Mouse (Mus musculus) heart, postnatal 25 days (tissue): ENCODE measurements around the gene Lim2. TPM values are rescaled to one million over a fixed set of nuclear protein-coding genes. Genes with fewer than 3 reads are reported as not detected.

Experiments
- DNase-seq: peaks from one replicate; pipeline ENCODE4 v3.0.0; 2022; ENCODE audit warnings: low spot score
- intact Hi-C: fragments of 180-260 bp; cut with DNase I; formaldehyde crosslinking; loops from one replicate; pipeline ENCODE4 v1.15.1; 2025
- total RNA-seq, 2 experiments: library from RNA; stranded (reverse); gene quantifications; 2 replicates each; pipeline ENCODE4 v1.2.3; 2021

Gene Lim2
- total RNA-seq, 2 experiments from 2014 or later: not detected

GRCm38 (mm10) chr7:43442684-43443083, 15.2 kb downstream of the Lim2 start:
- intact Hi-C loops: loop anchor here (5.0 kb wide), 1 partner anchor 130 kb away; the partner anchor contains the start of gene Zfp715
- DNase-seq: no peak

GRCm38 (mm10) chr7:43443126-43443916, 15.9 kb downstream of the Lim2 start:
- DNase-seq: peak; percentile 77
- intact Hi-C loops: loop anchor here (5.0 kb wide), 1 partner anchor 131 kb away; the partner anchor contains the start of gene Zfp715

GRCm38 (mm10) chr7:43443917-43444293, 16.4 kb downstream of the Lim2 start, which contains the start of the genes Etfb and Gm45233:
Etfb (plus strand) TSS chr7:43444083.
Gm45233 (plus strand) TSS chr7:43444128.
- DNase-seq: peak; percentile 97
- intact Hi-C loops: loop anchor here (2.0 to 5.0 kb wide), 2 partner anchors 21 to 132 kb away; partner anchors contain the start of gene Zfp715

- no peak for DNase-seq
- intact Hi-C loops: no loop called here
Observed at GRCm38 (mm10) chr7:43447801-43448200, 20.3 kb downstream of the Lim2 start.

- DNase-seq: no peak
- intact Hi-C loops: no loop called here
Observed at GRCm38 (mm10) chr7:43448246-43448645, 20.8 kb downstream of the Lim2 start.

- intact Hi-C loops: no loop called here
Observed at GRCm38 (mm10) chr7:43449811-43450210, 22.3 kb downstream of the Lim2 start.

GRCm38 (mm10) chr7:43451726-43452125, 24.3 kb downstream of the Lim2 start:
- intact Hi-C loops: no loop called here
- no peak for DNase-seq

More at GRCm38 (mm10) chr7:43449811-43450210, 22.3 kb downstream of the Lim2 start:
- no peak for DNase-seq

- no peak for DNase-seq
Observed at GRCm38 (mm10) chr7:43452609-43453008, 25.1 kb downstream of the Lim2 start.

GRCm38 (mm10) chr7:43453599-43454355, 26.3 kb downstream of the Lim2 start:
- DNase-seq: no peak
- intact Hi-C loops: no loop called here

More at GRCm38 (mm10) chr7:43452609-43453008, 25.1 kb downstream of the Lim2 start:
- intact Hi-C loops: no loop called here

- intact Hi-C loops: no loop called here
- no peak for DNase-seq
Observed at GRCm38 (mm10) chr7:43454371-43454770, 26.9 kb downstream of the Lim2 start.

- intact Hi-C loops: loop anchor here (10.0 kb wide), 1 partner anchor 432 kb away; no protein-coding TSS in a partner anchor
Observed at GRCm38 (mm10) chr7:43462851-43463250, 35.4 kb downstream of the Lim2 start, which contains the start of gene Vsig10l. Vsig10l (plus strand) TSS chr7:43463151.

GRCm38 (mm10) chr7:43463976-43464375, 36.5 kb downstream of the Lim2 start:
- intact Hi-C loops: loop anchor here (2.0 to 10.0 kb wide), 2 partner anchors 19 to 431 kb away; partner anchors contain the start of genes Etfb and Gm45233
- no peak for DNase-seq

More at GRCm38 (mm10) chr7:43462851-43463250, 35.4 kb downstream of the Lim2 start, which contains the start of gene Vsig10l:
- no peak for DNase-seq

GRCm38 (mm10) chr7:43464864-43465343, 37.4 kb downstream of the Lim2 start:
- intact Hi-C loops: loop anchor here (2.0 to 10.0 kb wide), 3 partner anchors 20 to 430 kb away; partner anchors contain the start of genes Etfb, Gm45233 and Zfp715
- no peak for DNase-seq

GRCm38 (mm10) chr7:43465344-43466098, 38.1 kb downstream of the Lim2 start:
- intact Hi-C loops: loop anchor here (1.0 to 10.0 kb wide), 4 partner anchors 21 to 429 kb away; partner anchors contain the start of genes Etfb, Gm45233 and Zfp715
- DNase-seq: peak; percentile 81

GRCm38 (mm10) chr7:43466099-43466694, 38.7 kb downstream of the Lim2 start:
- intact Hi-C loops: loop anchor here (1.0 to 10.0 kb wide), 3 partner anchors 43 to 429 kb away; partner anchors contain the start of gene Zfp715
- DNase-seq: peak; percentile 65

GRCm38 (mm10) chr7:43470373-43470772, 42.9 kb downstream of the Lim2 start:
- intact Hi-C loops: no loop called here
- no peak for DNase-seq

- intact Hi-C loops: no loop called here
- no peak for DNase-seq
Observed at GRCm38 (mm10) chr7:43475706-43476105, 48.2 kb downstream of the Lim2 start.

- DNase-seq: no peak
- intact Hi-C loops: no loop called here
Observed at GRCm38 (mm10) chr7:43476376-43476775, 48.9 kb downstream of the Lim2 start.

GRCm38 (mm10) chr7:43481191-43481590, 53.7 kb downstream of the Lim2 start:
- intact Hi-C loops: no loop called here
- DNase-seq: no peak
